ENCODE assay signal across 15 mouse cellular contexts in genomic region chr6:85902303-85902702, GRCm38 (mm10). TPM values are rescaled to one million over a fixed set of nuclear protein-coding genes. Genes with fewer than 3 reads are reported as not detected.
"Had no signal": no experiment of that assay in that cellular context is flagged by ENCODE, and none has a peak within 500 bp of the region (broad histone marks: within the 10 kb centered on the region; RNA-seq: fewer than 3 reads in every experiment).

No protein-coding gene starts in this region.

- H3K4me1 ChIP-seq: limb, embryonic 12.5 days; lung, embryonic 15.5 days; neural tube, embryonic 12.5 days had no signal

- H3K36me3 ChIP-seq: limb, embryonic 12.5 days; lung, embryonic 15.5 days; neural tube, embryonic 12.5 days had no signal

- ATAC-seq: hindbrain, postnatal 0 days had no signal

- H3K9me3 ChIP-seq: limb, embryonic 12.5 days; lung, embryonic 15.5 days; neural tube, embryonic 12.5 days had no signal

- H3K27ac ChIP-seq: hindbrain, postnatal 0 days; limb, embryonic 12.5 days; lung, embryonic 15.5 days; neural tube, embryonic 12.5 days had no signal

- H3K4me2 ChIP-seq: limb, embryonic 12.5 days; lung, embryonic 15.5 days; neural tube, embryonic 12.5 days had no signal

- H3K9ac ChIP-seq: limb, embryonic 12.5 days; lung, embryonic 15.5 days; neural tube, embryonic 12.5 days had no signal

- H3K27me3 ChIP-seq: limb, embryonic 12.5 days; lung, embryonic 15.5 days; neural tube, embryonic 12.5 days had no signal

- DNase-seq: kidney, adult 8-10 months; kidney, postnatal 25 days; layer of hippocampus, adult 9-11 months; layer of hippocampus, postnatal 36 days; liver; midbrain, embryonic 14.5 days; spleen, adult 18-20 months had no signal

- H3K4me3 ChIP-seq: limb, embryonic 12.5 days; lung, embryonic 15.5 days; neural tube, embryonic 12.5 days had no signal

RNA-seq across cellular contexts. Expression of gene Nat8f2, which starts 33.3 kb away (rescaled TPM):
- total RNA-seq: hindbrain, postnatal 0 days; monocyte, adult 5-6 weeks; neutrophil, adult 5-6 weeks had no signal
- polyA plus RNA-seq: hindbrain, postnatal 0 days; limb, embryonic 12.5 days; liver, embryonic 16.5 days; midbrain, embryonic 14.5 days; neural tube, embryonic 12.5 days; stomach, embryonic 14.5 days had no signal
